Mouse (Mus musculus) adrenal gland, postnatal 14 days (tissue): ENCODE data around the gene Rsph14. TPM values are rescaled to one million over a fixed set of nuclear protein-coding genes. Genes with fewer than 3 reads are reported as not detected.
"Not testable (repeated sequence)": the region's sequence is repeated elsewhere in the genome, so short reads cannot be mapped to it uniquely, and the experiment has no call there.

Experiments used
- DNase-seq: peaks from one replicate; pipeline ENCODE4 v3.0.0; 2021; ENCODE audit warnings: mixed read lengths
- total RNA-seq: library from RNA; stranded (reverse); gene quantifications from 2 replicates; pipeline ENCODE4 v1.2.3, GENCODE M21; 2021

Gene Rsph14
- total RNA-seq, 1 experiment from 2014 or later, result 0.52 TPM

DNA sequence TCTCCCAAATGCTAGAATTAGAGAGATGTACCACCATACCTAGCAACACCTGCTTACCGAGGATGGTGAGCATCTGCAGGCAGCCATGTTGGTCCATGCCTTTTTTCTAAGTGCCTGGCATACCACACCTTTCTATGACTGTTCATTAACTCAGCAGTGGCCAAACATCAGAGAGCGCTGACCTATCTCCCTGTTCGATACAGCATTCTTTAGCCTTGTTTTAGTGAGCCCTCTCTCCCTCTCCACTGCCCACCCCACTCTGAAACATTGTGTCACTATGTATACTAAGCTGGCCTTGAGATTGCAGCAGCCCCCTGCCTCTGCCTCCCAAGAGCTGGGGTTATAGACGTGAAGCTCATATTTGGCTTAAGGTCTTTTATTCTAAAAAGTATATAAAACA, 21.3 kb upstream of the Rsph14 start:
- no peak for DNase-seq

GRCm38 (mm10) chr10:75052902-75053301, 20.5 kb upstream of the Rsph14 start:
- no peak for DNase-seq

DNA sequence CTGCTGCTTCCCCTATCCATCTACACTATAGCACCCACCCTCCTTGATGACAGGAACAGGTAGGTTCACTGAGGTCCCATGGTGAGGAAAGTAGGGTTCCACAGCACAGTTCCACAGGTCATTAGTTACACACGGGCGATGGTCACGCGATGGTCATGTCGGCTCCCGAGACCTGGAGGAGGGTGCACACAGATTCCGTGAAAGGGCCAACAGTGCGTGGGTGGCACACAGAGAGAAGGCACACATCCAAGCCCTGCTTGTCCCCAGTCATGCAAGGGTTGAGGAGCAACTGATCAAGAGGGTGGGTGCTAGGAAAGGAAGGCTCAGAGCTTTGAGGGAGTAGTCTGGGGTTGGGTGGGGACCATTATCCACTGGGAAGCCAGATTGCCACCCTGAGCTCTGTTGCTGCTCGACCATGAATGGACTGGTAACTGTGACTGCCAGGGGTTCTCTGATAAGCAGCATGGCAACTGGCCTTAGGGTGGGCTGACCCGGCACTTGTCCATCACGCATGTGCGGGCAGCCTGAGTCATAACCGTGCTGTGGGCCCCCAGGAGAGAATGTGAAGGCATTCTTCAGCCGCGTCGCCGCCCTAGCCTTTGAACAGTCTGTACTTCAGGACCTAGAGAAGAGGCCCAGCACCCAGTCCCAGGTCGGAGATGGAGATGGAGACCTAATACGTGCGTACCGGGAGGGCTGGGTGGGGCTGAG, 19.1 kb upstream of the Rsph14 start:
- no peak for DNase-seq

- DNase-seq, result no peak
Observed at GRCm38 (mm10) chr10:75048711-75049110, 16.3 kb upstream of the Rsph14 start.

DNA sequence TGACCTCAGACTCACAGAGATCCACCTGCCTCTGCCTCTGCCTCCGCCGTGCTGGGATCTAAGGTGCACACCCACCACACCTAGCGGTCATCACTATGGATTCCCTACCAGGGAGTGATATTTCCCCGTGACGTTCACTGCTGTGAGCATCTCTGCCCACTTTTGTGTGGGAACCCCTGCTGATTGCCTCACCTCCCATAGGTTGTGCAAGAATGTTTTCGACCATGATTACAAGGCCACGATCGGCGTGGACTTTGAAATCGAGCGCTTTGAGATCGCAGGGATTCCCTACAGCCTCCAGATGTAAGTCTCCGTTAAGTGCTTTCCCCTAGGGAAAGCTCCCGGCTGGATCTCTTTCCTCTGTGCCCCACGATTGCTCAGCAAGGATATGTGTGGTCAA, 13.4 kb upstream of the Rsph14 start:
- DNase-seq, result no peak

DNA sequence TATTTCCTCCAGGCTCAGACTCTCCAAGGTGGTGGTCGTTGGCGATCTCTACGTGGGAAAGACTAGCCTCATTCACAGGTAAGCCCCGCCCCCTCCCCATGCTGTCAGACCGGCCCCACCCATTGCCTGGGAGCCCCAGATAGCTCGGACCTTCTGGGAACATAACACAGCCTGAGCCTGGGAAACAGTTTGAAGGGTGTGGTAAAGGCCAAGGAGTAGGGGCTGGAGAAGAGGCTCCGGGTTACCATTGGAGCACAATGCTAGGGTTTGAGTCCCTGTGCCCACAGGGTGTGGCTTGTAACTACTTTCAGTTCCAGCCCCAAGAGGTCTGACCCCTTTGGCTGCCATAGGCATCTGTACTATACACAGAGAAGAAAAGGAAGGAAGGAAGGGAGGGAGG, 12.1 kb upstream of the Rsph14 start:
- DNase-seq, result no peak

DNA sequence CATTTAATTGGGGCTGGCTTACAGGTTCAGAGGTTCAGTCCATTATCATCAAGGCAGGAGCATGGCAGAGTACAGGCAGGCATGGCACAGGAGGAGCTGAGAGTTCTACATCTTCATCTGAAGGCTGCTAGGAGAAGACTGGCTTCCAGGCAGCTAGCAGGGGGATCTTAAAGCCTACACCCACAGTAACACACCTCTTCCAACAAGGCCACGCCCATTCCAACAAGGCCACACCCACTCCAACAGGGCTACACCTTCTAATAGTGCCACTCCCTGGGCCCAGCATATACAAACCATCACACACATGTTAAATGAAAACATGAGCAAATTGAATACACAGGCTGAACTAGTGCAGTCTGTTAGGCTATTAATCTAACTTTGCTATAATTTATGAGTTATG, 9.7 kb upstream of the Rsph14 start:
- DNase-seq, result not testable (repeated sequence)

DNA sequence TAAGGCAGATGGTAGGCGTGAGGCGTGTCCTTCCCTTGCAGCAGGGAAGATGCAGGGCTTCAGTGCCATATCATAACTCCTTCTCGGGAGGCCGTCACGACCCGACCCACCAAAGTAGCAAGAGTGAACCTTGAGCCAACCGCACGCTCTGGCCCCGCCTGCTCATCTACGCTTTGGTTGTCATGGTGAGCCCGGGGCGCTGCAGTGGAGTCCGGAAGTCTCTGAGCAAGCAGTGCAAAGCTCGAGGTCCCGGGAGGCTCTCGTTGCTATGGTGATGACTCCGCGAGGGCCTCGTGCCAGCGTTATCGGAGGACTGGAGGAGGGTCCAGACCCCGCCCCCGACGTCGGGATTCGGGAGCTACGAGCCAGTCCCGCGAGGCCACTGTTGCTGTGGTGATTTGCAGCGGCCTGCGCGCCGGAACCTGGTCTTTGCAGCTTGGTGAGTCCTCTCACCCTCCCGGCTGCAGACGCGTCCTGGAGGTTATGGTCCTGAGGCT, 4.5 kb upstream of the Rsph14 start, which contains the start of gene Rab36:
Gene Rab36 (plus strand): TSS at position 176 of the 497 bp plus-strand sequence.
- DNase-seq, result peak; percentile 99

DNA sequence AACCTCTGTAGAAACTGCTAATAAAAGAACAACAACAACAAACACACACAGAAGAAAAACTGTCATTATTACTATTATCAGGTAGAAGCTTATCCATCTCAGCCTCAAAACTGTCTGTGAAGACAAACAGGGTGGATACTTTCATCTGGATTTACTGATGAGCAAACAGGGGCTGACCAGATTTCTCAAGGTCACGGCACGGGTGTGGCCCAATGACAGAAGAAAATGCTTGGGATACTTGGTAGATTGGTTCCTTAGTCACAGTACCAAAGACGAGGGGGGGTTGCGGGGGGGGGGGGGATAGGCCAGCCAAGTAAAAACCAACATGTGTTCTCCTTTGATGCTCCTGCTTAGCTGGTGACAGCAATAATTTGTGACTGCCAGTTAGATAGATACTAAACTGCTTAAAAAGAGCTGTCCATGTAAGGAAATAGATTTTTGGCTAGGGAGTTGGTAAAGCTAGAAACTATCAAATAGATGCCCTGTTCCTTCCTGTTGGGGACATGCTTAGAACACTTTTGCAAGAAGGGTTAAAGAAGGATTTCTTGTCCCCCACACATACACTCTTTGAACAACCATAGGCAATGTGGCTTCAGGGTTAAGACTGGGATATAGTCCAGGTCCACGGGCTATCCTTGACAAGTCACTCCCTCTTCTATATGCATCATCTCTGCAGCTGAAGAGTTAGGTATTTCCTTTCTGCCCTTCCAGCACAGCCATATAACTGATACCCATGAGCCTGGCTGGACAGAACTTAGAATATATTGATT, 856 bp downstream of the Rsph14 start:
- DNase-seq, result peak; percentile 50

DNA sequence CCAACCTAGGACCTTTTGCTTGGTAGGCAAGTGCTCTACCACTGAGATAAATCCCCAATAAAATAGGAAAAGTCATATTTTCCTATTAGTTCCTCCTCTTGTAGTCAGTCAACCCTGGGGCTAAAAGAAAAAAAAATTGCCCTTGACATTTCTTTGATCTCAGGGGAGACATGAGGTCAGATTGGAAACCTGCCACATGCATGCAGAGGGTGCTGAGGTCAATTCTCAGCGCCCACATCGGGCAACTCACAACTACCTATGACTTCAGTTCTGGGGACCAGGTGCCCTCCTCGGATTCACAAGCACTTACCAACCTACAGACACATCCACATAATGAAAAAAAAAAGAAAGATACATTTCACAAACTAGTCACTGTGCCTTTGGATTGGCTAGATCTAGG, 2.2 kb downstream of the Rsph14 start:
- DNase-seq, result peak; percentile 53

DNA sequence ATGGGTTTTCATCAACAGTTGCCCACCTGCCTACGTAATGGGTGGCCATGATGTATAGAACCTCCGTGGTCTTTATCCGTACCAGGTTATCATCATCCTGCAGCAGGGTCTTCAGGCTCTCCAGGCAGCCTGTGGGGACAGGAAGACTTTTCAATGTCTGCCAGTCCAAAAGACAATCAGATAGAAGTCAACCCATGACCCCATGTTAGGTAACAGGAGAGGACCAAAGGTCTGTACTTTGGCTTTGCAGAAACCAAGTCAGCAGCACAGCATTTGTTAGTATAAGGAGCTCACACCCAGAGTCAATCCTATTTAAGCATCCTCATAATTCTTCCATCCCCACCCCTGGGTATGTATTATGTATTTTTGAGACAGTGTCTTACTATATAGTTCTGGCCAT, 2.7 kb downstream of the Rsph14 start:
- no peak for DNase-seq

DNA sequence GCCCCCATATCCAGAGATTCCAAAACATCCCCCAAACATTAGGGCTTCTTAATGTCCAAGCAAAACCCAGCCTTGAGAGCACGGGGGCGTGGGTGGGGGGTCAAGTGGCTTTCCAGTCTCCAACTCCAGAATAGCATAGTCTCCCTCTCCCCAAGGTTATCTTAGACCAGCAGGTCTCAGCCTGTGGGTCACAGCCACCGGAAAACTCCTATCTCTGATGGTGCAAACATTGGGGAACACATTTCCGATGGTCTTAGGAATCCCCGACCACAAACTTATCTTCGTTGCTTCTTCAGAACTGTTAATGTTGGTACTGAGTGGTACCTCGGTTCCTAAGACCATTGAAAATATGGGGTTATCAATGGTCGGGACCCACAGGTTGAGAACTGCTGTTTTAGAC, 3.6 kb downstream of the Rsph14 start:
- DNase-seq, result no peak

DNA sequence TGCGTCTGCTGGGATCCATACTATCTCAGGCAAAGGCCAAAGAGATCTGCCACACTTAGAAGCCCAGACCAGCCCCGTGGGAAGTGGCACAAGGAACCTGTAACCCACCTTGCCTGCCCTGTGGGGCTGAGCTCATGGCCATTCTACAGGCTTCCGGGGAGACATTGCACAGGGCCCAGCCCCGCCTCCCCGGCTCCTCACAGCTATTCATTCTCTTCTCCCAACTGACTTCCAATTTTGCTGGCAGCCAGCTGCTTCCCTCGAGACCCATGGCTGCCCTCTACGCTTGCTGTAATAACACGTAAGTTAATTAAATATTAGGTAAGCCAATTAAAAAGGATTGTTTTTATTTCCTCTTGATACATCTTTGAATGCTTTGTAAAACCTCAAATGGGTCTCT, 5.9 kb downstream of the Rsph14 start:
- DNase-seq, result no peak

DNA sequence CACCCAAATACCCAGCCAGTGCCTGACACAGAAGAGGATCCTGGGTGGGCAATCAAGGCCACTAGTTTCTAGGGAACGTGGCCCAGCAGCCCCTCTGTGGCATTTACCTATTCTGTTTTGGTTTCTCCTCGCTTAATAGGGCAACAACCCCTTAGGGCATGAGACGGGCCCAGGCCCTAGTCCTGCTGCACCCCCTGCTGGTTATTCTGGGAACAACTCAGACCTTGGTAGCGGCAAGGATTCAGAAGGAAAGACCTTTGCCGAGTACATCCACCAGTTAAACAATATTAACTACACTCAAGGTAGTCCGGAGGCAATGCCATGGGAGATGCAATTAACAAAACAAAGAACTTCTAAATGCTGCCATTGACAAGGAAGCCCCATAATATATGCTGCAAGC, 11.2 kb downstream of the Rsph14 start:
- peak; percentile 86 for DNase-seq

DNA sequence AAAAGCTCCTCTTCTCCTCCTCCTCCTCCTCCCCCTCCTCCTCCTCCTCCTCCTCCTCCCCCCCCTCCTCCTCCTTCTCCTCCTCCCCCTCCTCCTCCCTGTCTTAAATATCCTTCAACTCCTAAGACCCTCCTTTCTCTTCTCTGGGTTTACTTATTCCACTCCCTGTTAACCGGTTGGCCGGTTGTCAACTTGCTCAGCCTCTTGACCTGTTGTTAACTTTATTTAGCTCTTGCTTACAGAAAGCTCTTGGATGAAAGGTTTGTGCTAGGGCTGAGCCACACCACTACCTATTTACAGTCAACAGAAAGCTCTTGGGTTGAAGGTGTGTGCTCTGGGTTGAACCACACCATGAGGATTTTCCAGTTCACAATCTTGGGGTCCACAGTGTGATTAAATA, 12.1 kb downstream of the Rsph14 start:
- DNase-seq, result no peak

- no peak for DNase-seq
Observed at GRCm38 (mm10) chr10:75016481-75016880, 15.9 kb downstream of the Rsph14 start.

- no peak for DNase-seq
Observed at GRCm38 (mm10) chr10:75015465-75015864, 16.9 kb downstream of the Rsph14 start.

DNA sequence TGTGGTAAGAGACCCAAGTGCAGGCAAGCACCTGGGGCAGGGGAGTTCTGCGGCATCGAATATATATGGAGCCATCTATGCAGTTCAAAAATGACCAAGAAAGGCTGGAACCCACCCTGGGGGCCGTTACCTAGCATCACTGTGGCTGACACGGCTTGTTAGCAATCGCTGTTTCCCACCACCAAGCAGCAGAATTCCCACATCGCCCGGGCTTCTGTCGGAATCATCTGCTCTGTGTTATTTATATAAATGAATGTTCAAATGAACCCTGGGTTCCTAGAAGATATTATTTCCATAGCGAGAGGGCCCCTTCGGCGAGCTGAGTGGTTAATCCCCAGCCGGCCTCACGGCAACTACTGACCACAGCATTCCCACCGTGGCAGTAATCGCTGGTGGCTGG, 21.7 kb downstream of the Rsph14 start:
- DNase-seq, result no peak

DNA sequence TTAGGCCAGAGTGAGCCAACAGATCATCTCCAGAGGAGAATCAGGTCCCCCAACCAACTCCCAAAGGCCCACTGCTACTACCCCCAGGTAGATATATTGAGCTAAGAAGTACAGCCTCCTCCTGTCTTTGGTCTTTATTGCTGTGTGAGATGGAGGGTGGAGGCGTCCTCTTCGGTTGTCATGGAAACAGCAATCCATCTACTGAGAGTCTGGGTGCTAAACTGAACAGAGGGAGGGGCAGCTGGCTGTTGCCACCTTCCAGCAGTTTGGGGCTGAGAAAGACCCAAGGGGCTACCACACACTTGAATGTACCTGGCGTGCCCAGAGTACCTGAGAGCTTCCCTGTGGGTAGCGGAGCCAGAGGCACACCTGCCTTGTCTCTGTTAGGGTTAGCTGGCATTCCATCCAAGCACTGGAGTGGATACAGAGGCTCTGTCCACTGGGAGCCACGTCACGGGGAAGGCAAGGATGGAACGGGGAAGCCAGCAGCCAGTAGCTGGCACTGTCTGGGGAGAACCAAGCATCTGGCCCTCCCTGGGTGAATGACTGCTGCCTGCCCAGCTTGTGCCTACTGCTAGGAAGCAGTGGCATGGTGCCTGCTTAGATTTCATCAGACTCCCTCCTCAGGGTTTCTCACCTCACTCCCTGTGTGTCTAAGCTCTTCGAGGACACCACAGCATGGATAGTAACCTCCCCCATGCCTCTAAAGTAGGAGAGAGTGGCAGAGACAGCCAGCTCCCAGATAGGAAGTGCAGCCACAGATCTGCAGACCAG, 25.3 kb downstream of the Rsph14 start:
- DNase-seq, result no peak

- DNase-seq, result no peak
Observed at GRCm38 (mm10) chr10:75004067-75004466, 28.3 kb downstream of the Rsph14 start.

- no peak for DNase-seq
Observed at GRCm38 (mm10) chr10:75001391-75001790, 31.0 kb downstream of the Rsph14 start.

DNA sequence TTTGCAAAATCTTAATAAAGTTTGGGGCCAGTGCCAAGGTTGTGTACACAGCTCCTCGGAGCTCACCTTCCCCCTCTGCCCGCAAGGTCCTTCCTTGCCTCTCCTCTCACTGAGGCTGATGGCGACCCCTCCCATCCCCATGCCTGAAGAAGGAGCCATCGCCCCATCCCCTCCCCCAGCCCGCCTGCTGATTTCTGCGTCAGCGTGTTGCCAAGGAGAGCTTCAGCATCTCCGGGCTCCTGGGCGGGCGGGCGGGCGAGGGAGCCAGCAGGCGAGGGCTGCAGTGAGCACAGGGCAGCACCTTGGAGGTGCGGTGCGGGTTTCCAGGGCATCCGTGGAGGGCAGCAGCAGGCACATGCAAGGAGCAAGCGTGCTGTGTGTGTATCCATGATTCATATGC, 37.0 kb downstream of the Rsph14 start:
- peak; percentile 24 for DNase-seq

DNA sequence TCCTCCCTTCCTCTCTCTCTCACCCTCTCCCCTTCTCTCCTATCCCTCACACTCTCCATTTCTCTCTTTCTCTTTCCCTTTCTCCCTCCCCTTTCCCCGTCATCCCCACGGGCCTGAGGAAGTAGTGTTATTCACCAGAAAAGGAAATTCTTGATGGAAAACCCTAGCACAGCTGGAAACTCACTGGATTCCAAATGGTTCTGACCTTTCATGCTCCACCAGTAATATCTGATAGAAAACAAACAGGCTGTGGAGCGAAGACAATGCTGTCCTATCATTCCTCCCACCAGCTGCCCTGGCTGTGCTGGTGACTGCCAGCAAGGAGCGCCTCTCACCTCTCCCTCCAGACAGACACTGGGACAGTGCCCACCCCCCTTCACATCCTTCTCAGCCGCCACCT, 37.5 kb downstream of the Rsph14 start:
- DNase-seq, result no peak
